Mouse (Mus musculus): Measurements from ENCODE around the gene A4galt.

Gene A4galt

DNA sequence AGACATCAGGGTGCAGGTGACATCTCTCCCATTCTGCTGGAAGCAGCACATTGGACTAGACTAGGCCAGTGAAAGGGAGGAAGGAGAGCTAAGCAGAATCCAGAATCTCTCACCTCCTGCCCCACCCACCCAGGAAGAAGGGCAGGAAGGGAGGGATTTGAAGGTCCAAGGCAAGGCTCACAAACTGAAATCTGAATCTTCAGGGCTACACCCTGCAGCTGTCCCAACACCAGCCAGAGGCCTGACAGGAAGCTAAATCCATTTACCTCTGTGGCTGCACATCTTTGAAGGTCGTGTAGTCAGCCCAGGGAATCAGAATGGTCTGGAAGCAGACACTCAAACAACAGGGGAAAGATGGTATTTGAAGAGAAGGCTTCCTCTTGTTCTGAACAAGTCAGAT is 13.7 kb upstream of the A4galt start:
- no peak for DNase-seq

DNA sequence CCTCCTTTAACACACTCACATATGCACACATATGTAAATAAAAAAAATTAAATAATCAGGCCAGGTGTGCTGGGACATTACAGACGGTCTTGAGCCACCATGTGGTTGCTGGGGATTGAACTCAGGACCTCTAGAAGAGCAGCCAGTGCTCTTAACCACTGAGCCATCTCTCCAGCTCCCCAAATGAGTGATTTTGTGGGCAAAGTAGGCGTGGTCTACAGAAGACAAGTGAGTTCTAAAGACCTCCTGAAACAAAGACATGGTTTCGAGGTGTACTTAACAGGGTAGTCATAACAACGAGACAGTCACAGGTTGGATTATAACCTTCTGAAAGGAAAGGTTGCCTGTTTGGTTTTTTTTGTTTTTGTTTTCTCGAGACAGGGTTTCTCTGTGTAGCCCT is 11.8 kb upstream of the A4galt start:
- DNase-seq = no peak

DNA sequence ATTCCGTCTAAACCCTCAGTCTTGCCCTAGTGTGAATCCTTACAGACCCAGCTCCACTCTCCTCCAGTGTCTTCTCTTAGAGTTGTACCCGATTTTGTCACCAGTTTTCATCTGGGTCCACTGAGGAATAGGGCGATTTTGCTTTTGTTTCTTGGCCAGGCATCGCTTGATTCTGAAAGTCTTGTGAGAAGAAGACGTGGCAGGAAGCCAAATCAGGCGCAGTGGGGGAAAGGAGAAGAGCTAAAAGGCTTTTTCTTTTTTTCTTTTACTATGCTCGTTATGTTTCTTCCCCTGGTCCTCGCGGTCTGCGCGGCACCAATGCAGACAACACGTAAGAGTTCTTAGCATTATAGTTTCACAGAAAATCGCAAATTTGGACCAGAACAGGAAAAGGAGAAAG is 6.3 kb upstream of the A4galt start:
- DNase-seq = peak; percentile 44 to 49

- DNase-seq = no peak
These were observed 4.9 kb upstream of the A4galt start for GRCm38 (mm10) chr15:83256491-83256890.

GRCm38 (mm10) chr15:83255944-83256343 is 4.4 kb upstream of the A4galt start:
- no peak for DNase-seq

DNA sequence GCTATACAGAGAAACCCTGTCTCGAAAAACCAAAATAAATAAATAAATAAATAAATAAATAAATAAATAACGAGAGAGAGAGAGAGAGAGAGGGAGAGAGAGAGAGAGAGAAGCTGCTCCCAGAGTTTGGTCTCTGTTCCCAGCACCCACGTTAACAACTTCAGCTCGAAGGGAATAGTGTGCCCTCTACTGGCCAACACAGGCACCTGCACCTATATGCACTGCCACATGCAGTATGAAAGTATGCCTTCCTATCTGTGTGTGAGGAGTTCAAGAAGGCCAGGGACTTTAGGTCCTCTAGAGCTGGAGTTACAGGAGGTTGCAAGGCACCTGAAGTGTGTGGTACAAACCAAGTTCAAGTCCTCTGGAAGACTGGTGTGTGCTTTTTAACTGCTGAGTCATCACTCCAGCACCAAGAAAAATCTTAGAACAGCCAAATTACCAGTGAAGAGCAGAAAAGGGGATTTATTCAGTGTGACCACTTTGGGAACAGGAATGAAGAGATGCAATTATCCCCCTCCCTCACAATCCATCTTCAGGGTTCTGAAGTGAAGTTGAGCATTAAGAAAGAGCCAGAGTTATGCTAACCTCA is 3.7 kb upstream of the A4galt start:
- no peak for DNase-seq

DNA sequence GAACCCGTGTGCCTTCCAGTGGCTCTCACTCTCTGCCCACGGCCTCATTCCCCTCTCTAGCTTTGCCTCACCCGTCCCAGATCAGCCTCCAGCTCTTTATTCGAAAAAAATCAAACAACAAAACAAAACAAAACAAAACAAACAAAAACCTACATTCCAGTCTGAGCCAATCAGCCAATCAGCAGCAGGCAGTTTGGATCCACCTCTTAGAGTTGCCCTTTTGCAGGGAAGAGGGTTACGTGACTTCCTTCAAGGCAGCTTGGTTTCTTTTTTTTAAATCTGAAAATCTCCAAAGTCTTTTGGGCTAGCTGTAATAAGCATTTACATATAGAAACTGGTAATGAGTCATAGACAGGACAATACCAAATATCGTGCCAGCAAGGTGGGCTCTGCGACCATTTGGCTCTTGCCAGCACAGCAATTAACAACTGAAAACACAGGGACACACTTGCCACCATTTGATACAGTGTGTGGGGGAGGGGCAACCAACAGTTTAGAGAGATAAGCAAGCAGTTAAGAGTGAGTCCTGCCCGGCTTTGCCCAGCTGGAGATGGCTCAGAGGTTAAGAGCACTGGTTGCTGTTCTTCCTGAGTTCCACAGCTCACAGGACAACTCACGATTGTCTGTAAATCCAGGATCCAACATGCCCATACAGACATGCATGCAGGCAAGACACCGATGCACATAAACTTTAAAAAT is 2.9 kb upstream of the A4galt start:
- DNase-seq = no peak

- peak in 1 of 2 experiments; percentile 22 for DNase-seq
These were observed 486 bp upstream of the A4galt start for GRCm38 (mm10) chr15:83252060-83252459.

- no peak for DNase-seq
These were observed 861 bp downstream of the A4galt start for GRCm38 (mm10) chr15:83250651-83251175.

- DNase-seq = no peak
These were observed 1.9 kb downstream of the A4galt start for GRCm38 (mm10) chr15:83249535-83250287.

- DNase-seq = no peak
These were observed 3.2 kb downstream of the A4galt start for GRCm38 (mm10) chr15:83248236-83248844.

DNA sequence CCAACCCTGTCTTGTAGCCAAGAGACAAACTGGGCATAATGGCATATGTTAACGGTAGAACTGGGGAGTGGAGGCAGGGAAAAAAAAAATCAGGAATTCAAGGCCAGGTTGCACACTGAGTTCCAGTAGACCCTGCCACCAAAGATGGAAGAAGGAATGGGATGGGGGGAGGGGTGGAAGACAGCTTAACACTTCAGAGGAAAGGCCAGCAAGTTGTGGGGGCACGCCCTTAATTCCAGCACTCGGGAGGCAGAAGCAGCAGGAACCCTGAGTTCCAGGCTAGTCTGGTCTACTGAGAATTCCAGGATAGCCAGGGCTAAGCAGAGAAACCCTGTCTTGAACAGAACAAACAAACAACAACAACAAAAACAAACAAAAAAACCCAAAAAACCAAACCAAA is 7.2 kb downstream of the A4galt start:
- DNase-seq = no peak

DNA sequence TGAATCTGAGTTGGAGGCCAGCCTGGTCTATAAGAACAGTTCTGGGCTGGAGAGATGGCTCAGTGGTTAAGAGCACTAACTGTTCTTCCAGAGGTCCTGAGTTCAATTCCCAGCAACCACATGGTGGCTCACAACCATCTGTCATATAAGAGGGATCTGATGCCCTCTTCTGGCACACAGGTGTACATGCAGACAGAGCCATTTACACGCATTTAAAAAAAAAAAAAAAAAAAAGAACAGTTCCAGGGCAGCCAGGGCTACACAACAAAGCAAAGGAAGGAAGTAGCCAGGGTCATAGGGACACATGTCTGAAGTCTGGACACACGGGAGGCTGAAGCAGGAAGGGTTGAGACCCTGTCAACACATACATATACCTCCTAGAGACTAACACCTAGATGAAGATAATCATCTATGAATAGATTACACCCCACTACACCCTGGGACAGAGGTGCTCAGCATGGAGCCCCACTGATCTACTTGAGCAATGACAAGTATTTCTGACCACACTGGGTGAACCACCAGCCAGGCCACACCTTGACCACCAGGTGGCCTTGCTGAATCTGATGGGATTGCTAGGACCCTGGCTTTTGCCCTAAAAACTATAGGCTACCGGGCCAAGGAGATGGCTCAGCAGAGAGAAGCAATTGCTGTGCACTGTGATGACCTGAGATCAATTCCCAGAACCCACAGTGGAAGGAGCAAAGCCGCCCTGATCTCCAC is 9.5 kb downstream of the A4galt start:
- no peak for DNase-seq

DNA sequence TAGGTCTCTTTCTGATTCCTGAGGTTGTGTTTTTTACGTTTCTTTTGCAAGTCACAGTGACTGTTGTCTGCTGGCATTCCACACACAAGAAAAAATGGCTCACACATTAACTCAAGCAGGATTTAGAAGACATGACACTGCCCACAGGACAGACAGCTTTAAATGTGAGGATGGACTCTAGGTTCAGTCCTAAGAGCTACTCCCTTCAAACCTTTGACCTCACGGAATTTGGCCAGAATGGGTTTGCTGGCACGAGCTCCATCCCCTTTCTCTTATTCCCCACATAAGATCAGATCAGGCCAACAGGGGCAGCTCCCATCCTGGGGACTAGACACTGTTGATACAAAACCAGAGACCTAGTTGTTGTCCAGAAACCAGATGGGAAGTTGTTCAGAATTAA is 10.1 kb downstream of the A4galt start:
- no peak for DNase-seq

DNA sequence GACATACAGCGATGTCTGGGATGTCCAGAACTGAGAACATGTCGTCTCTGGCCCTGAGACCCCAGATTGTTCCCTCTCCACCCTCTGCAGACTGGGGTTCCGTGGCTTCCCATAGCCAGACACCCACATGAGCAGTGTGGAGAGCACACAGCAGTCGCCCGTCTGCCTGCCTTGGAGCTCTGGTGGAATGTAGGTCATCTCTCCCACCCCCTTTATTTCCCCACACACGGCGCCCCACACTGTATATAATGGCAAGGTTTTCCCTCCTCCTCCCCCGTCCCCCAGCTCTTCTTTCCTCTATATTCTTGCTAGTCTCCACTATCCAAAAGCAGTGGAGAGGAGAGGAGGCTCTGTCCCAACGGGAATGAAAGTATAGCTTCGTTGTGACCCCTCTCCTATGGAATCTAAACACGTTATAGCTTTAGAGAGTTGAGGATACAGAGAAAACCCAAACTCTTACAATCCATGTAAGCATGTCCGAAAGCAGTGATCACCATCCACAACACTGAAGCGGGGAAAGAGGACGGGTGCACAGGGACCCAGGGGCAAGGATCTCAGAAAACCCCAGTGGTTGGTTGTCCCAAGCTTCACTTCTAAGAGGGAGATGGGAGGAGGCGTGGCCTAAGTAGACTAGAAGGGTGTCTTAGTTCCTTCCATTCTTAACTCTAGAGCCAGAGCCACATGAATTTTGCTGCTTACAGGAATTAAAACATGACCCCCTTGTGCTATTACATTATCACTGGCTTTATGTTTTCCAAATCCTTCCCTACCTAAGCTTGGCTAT is 13.9 kb downstream of the A4galt start:
- DNase-seq = no peak

DNA sequence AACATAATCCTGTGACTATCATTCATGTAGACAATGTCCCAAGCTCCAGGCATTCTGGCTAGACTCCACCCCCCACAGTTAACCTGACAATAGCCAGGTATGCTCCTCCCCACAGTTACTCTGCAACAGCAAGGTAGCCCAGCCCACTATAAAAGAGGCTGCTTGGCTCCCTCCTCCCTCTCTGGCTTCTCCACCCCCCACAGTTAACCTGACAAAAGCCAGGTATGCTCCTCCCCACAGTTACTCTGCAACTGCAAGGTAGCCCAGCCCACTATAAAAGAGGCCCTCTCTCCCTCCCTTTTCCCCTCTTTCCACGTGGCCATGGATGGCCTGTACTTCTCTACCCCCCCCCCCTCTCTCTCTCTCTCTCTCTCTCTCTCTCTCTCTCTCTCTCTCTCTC is 14.8 kb downstream of the A4galt start:
- no peak for DNase-seq

GRCm38 (mm10) chr15:83233219-83233992 is 18.2 kb downstream of the A4galt start:
- DNase-seq = peak; percentile 94 to 97

GRCm38 (mm10) chr15:83227559-83227958 is 24.0 kb downstream of the A4galt start:
- DNase-seq = no peak

DNA sequence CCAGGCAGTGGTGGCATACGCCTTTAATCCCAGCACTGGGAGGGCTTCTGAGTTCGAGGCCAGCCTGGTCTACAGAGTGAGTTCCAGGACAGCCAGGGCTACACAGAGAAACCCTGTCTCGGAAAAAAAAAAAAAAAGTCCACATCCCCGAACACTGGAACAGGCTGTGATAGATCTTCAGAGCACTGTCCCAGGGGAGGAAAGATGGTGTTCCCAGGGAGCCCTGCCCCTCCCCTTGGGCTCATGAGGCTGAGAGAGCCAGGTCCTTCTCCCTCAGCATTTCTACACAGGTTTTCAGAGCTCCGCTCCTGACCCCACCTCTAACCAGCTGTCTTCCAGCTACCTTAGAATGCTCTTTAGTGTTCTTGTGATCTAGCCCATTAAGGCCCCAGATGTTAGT is 24.7 kb downstream of the A4galt start:
- DNase-seq = no peak

DNA sequence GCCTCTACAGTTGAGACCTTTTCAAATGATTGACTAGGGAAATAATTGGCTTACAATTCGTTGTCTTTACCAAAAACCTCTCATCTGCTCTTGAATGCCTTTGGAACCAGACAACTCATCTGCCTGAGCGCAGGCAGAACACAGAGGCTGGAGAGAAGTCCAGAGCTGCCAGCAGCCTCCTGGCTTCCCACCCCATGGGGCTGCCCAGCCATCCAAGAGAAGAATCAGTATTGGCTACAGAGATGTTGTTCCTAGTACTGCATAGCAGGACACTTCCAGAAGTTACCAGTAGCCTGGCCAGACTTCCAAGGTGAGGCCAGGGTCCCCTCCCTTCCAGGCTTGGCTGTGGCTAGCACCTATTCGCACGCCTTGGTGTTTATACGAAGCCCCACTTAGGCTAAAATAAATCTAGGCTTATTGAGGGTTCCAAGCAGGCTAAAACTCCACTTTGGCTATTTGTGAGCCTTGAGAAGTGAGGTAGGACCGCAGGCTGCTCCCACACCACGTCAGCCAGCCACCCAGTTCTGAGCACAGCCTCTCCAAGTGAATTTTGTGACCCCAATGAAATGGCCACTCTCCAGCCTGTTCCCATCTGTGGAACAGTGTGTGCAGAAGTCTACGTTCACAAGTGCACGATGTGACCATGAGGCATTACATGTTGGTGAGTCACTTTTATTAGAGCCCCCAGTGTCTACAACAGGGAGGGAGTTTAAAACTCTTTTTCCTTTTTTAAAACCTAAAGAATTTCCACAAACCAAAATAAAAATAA is 25.3 kb downstream of the A4galt start:
- DNase-seq = peak; percentile 28 to 54

Measured in cerebellum, postnatal 10 days (tissue).